Mouse (Mus musculus) small intestine, adult 2 months (tissue): ENCODE results near the gene Lgr4. TPM values are rescaled to one million over a fixed set of nuclear protein-coding genes. Genes with fewer than 3 reads are reported as not detected.

Experiments used
- H3K27ac ChIP-seq: fragments of 200-500 bp; 2 replicates; pipeline ENCODE4 v1.5.1; 2012; ENCODE audit warnings: low read depth, low read length, control low read depth, inconsistent platforms; ENCODE audit not compliant: insufficient read depth
- H3K27me3 ChIP-seq: fragments of 200-500 bp; 2 replicates; pipeline ENCODE4 v1.6.1; 2012; ENCODE audit warnings: mild to moderate bottlenecking, moderate library complexity, low read length, inconsistent platforms; ENCODE audit not compliant: control insufficient read depth, insufficient read depth
- H3K36me3 ChIP-seq: fragments of 200-500 bp; 2 replicates; pipeline ENCODE4 v1.6.1; 2012; ENCODE audit warnings: mild to moderate bottlenecking, low read length, control low read depth, inconsistent platforms; ENCODE audit not compliant: control insufficient read depth, insufficient read depth
- H3K4me1 ChIP-seq: fragments of 200-500 bp; 2 replicates; pipeline ENCODE4 v1.6.1; 2012; ENCODE audit warnings: low read length, inconsistent platforms, mixed read lengths; ENCODE audit not compliant: control insufficient read depth, insufficient read depth, insufficient read length
- H3K4me3 ChIP-seq: fragments of 200-500 bp; 2 replicates; pipeline ENCODE4 v1.5.1; 2012; ENCODE audit warnings: low read depth, mild to moderate bottlenecking, control low read depth, inconsistent platforms, low read length, moderate library complexity
- CTCF ChIP-seq: fragments of 200-500 bp; IDR thresholded peaks from 2 replicates; pipeline ENCODE4 v1.5.1; 2012; ENCODE audit warnings: low read depth, mild to moderate bottlenecking, control low read depth, inconsistent platforms, low read length, moderate library complexity, mixed read lengths; ENCODE audit not compliant: insufficient replicate concordance, insufficient read length; ENCODE audit errors: extremely low read depth
- POLR2A ChIP-seq: fragments of 200-500 bp; IDR thresholded peaks from 2 replicates; pipeline ENCODE4 v1.6.1; 2012; ENCODE audit warnings: low read depth, mild to moderate bottlenecking, control low read depth, inconsistent platforms, low read length, moderate library complexity
- whole genome bisulfite sequencing: fragments of 180-500 bp; shearing (Covaris S2); methylation state at CpG from one replicate; pipeline ENCODE4 v1.1.7; 2018; 5-methylcytosine and 5-hydroxymethylcytosine counted together
- polyA plus RNA-seq: library from polyadenylated mRNA; depleted of rRNA; stranded (reverse); fragments of >200 nt; gene quantifications from 2 replicates; pipeline ENCODE4 v1.2.3, GENCODE M21; 2012

The Lgr4 gene
- polyA plus RNA-seq, 1 experiment: 51.4 TPM

GRCm38 (mm10) chr2:109963591-109964258, 46.3 kb downstream of the Lgr4 start:
- Histone ChIP-seq H3K27me3 (no peaks in the 10 kb centered on the region), H3K4me3 (no peak overlapping the region), H3K36me3 (no peaks in the 10 kb centered on the region), H3K4me1 (peaks cover 7% of the 10 kb centered on the region; the same call in 1 of the 2 replicates), H3K27ac (no peak overlapping the region)
- TF ChIP-seq CTCF (no peak), POLR2A (no peak)
- 22% methylated on average over 5 of the region's 5 CpGs for WGBS

- TF ChIP-seq POLR2A: no peak
- no peak for TF ChIP-seq CTCF
- H3K27ac ChIP-seq: no peak overlapping the region
Measured at GRCm38 (mm10) chr2:109965753-109966420, 48.4 kb downstream of the Lgr4 start.

GRCm38 (mm10) chr2:109966863-109967262, 49.4 kb downstream of the Lgr4 start:
- H3K4me1 ChIP-seq: peaks cover 8% of the 10 kb centered on the region; the same call in 1 of the 2 replicates
- H3K27ac ChIP-seq: no peak overlapping the region
- 91% methylated on average over 4 of the region's 4 CpGs for WGBS
- 0 out of 2 replicates have a peak, but pooled peaks cover 2% of the 10 kb centered on the region for H3K36me3 ChIP-seq
- H3K4me3 ChIP-seq: no peak overlapping the region
- no peaks in the 10 kb centered on the region for H3K27me3 ChIP-seq
- TF ChIP-seq CTCF (no peak), POLR2A (no peak)

More at GRCm38 (mm10) chr2:109965753-109966420, 48.4 kb downstream of the Lgr4 start:
- Histone ChIP-seq H3K27me3 (no peaks in the 10 kb centered on the region), H3K4me1 (peaks cover 8% of the 10 kb centered on the region; the same call in 1 of the 2 replicates), H3K4me3 (no peak overlapping the region), H3K36me3 (no peaks in the 10 kb centered on the region)
- 56% methylated on average over 9 of the region's 9 CpGs for WGBS

GRCm38 (mm10) chr2:109969381-109969780, 51.9 kb downstream of the Lgr4 start:
- Histone ChIP-seq H3K27ac (peak overlapping the region; percentile 23), H3K4me3 (no peak overlapping the region), H3K4me1 (peaks cover 8% of the 10 kb centered on the region; the same call in 1 of the 2 replicates), H3K36me3 (0 out of 2 replicates have a peak, but pooled peaks cover 3% of the 10 kb centered on the region), H3K27me3 (no peaks in the 10 kb centered on the region)
- WGBS: 44% methylated on average over 3 of the region's 3 CpGs
- TF ChIP-seq CTCF (no peak), POLR2A (no peak)

- Histone ChIP-seq H3K27me3 (no peaks in the 10 kb centered on the region), H3K27ac (no peak overlapping the region)
- TF ChIP-seq CTCF: no peak
- no peak for TF ChIP-seq POLR2A
Measured at GRCm38 (mm10) chr2:109969926-109970532, 52.6 kb downstream of the Lgr4 start.

GRCm38 (mm10) chr2:109970744-109971410, 53.4 kb downstream of the Lgr4 start:
- Histone ChIP-seq H3K4me3 (no peak overlapping the region), H3K4me1 (peaks cover 8% of the 10 kb centered on the region; the same call in 1 of the 2 replicates), H3K27me3 (no peaks in the 10 kb centered on the region), H3K36me3 (peaks cover 10% of the 10 kb centered on the region), H3K27ac (no peak overlapping the region)
- 62% methylated on average over 8 of the region's 8 CpGs for WGBS
- no peak for TF ChIP-seq CTCF
- TF ChIP-seq POLR2A: no peak

More at GRCm38 (mm10) chr2:109969926-109970532, 52.6 kb downstream of the Lgr4 start:
- Histone ChIP-seq H3K36me3 (peaks cover 4% of the 10 kb centered on the region; the same call in 1 of the 2 replicates), H3K4me3 (no peak overlapping the region), H3K4me1 (peaks cover 8% of the 10 kb centered on the region; the same call in 1 of the 2 replicates)
- 28% methylated on average over 10 of the region's 10 CpGs for WGBS
